In genomic region chr6:113624989-113625770, GRCm38 (mm10) we compare ENCODE assay signal across 8 mouse cellular contexts. TPM values are rescaled to one million over a fixed set of nuclear protein-coding genes. Genes with fewer than 3 reads are reported as not detected.
DNase-seq lines count a peak whose midpoint lies in the region; ATAC-seq and TF ChIP-seq lines count a peak whose summit lies in the region.

No protein-coding gene starts in this region.

- peaks cover 16% of the 10 kb centered on the region for H3K4me1 ChIP-seq in lung, embryonic 15.5 days
- peaks cover 2% of the 10 kb centered on the region; the same call in 1 of the 2 replicates for H3K4me1 ChIP-seq in hindbrain, embryonic 11.5 days (replicated peaks; ENCODE audit: control insufficient read depth, insufficient read depth, low read length)
- peaks cover 17% of the 10 kb centered on the region for H3K4me1 ChIP-seq in liver, postnatal 0 days (ENCODE audit: insufficient read depth)

- no peak for TF ChIP-seq EP300 in liver, postnatal 0 days (IDR thresholded peaks at IDR 0.05; ENCODE audit: low read depth)

- H3K9ac ChIP-seq in lung, embryonic 15.5 days = peak overlapping the region; percentile 62
- peak overlapping the region; percentile 79 for H3K9ac ChIP-seq in hindbrain, embryonic 11.5 days (ENCODE audit: low read depth, low read length)
- peak overlapping the region; percentile 28; the same call in 1 of the 2 replicates for H3K9ac ChIP-seq in liver, postnatal 0 days (replicated peaks)

- no peak for DNase-seq in lung, postnatal 25 days (ENCODE audit: low spot score)
- peak; percentile 28 for DNase-seq in cerebellum, adult 9-11 months
- DNase-seq in hindbrain, embryonic 11.5 days (ENCODE audit: low spot score) = no peak
- DNase-seq in liver, postnatal 0 days = no peak
- no peak for DNase-seq in ovary, adult 18-20 months (ENCODE audit: low spot score)
- DNase-seq in ovary, postnatal 36 days (ENCODE audit: low spot score) = no peak

- peak overlapping the region; percentile 56 for H3K4me3 ChIP-seq in lung, embryonic 15.5 days
- H3K4me3 ChIP-seq in hindbrain, embryonic 11.5 days (ENCODE audit: low read depth, low read length) = peak overlapping the region; percentile 54
- H3K4me3 ChIP-seq in liver, postnatal 0 days (ENCODE audit: low read depth, low read length) = peak overlapping the region; percentile 78

- no peak for ATAC-seq in lung, embryonic 15.5 days (ENCODE audit: borderline replicate concordance, extremely low read depth, low FRiP score, low TSS enrichment)
- no peak for ATAC-seq in hindbrain, embryonic 11.5 days (ENCODE audit: low FRiP score)
- no peak for ATAC-seq in liver, postnatal 0 days
- ATAC-seq in megakaryocyte progenitor cell, adult 5-6 weeks (replicated peaks; ENCODE audit: poor library complexity) = no peak

- no peaks in the 10 kb centered on the region for H3K9me3 ChIP-seq in lung, embryonic 15.5 days
- H3K9me3 ChIP-seq in hindbrain, embryonic 11.5 days (ENCODE audit: control insufficient read depth, low read length) = no peaks in the 10 kb centered on the region
- H3K9me3 ChIP-seq in liver, postnatal 0 days (ENCODE audit: low read length) = no peaks in the 10 kb centered on the region

- TF ChIP-seq CTCF in liver, postnatal 0 days (IDR thresholded peaks at IDR 0.05; ENCODE audit: low read depth) = no peak

- WGBS in lung, embryonic 15.5 days = 31% methylated on average over 5 of the region's 5 CpGs
- 60% methylated on average over 5 of the region's 5 CpGs for WGBS in hindbrain, embryonic 11.5 days
- WGBS in liver, postnatal 0 days (ENCODE audit: insufficient replicate concordance) = 62% methylated on average over 5 of the region's 5 CpGs

- no peaks in the 10 kb centered on the region for H3K27me3 ChIP-seq in lung, embryonic 15.5 days
- no peaks in the 10 kb centered on the region for H3K27me3 ChIP-seq in hindbrain, embryonic 11.5 days (ENCODE audit: control insufficient read depth, insufficient read depth, low read length)
- H3K27me3 ChIP-seq in liver, postnatal 0 days (ENCODE audit: insufficient read depth, low read length) = no peaks in the 10 kb centered on the region

- peaks cover 28% of the 10 kb centered on the region for H3K36me3 ChIP-seq in lung, embryonic 15.5 days
- no peaks in the 10 kb centered on the region for H3K36me3 ChIP-seq in hindbrain, embryonic 11.5 days (ENCODE audit: control insufficient read depth, insufficient read depth, low read length)
- H3K36me3 ChIP-seq in liver, postnatal 0 days (replicated peaks; ENCODE audit: insufficient read depth, low read length) = peaks cover 20% of the 10 kb centered on the region

- no peak overlapping the region for H3K27ac ChIP-seq in lung, embryonic 15.5 days
- H3K27ac ChIP-seq in hindbrain, embryonic 11.5 days (ENCODE audit: low read depth, low read length) = no peak overlapping the region
- H3K27ac ChIP-seq in liver, postnatal 0 days (ENCODE audit: low read depth) = no peak overlapping the region; the same call in 1 of the 2 replicates

- H3K4me2 ChIP-seq in lung, embryonic 15.5 days = peak overlapping the region; percentile 68
- H3K4me2 ChIP-seq in hindbrain, embryonic 11.5 days (replicated peaks; ENCODE audit: low read depth, low read length) = peak overlapping the region; percentile 58
- H3K4me2 ChIP-seq in liver, postnatal 0 days (ENCODE audit: low read depth, low read length) = peak overlapping the region; percentile 83

RNA-seq across cellular contexts. Expression of gene Vhl, which starts 1.4 kb away (rescaled TPM):
- 41.0 and 45.8 TPM in 2 replicates for polyA plus RNA-seq in lung, embryonic 15.5 days (2015; fragmentation: Nextera tagmentation; extraction: Ambion mirVana)
- 63.0 and 64.4 TPM in 2 replicates for polyA plus RNA-seq in hindbrain, embryonic 11.5 days (2014; fragmentation: Nextera tagmentation; extraction: Ambion mirVana)
- polyA plus RNA-seq in liver, postnatal 0 days (2015; fragmentation: Nextera tagmentation; extraction: Ambion mirVana) = 10.0 and 12.9 TPM in 2 replicates
- 14.1 and 22.7 TPM in 2 replicates for total RNA-seq in megakaryocyte progenitor cell, adult 5-6 weeks (2015)
- 10.8 and 12.2 TPM in 2 replicates for total RNA-seq in megakaryocyte progenitor cell, adult 5-6 weeks (2017)

RNA-seq across cellular contexts. Expression of gene Irak2, which starts 13.1 kb away (rescaled TPM):
- polyA plus RNA-seq in lung, embryonic 15.5 days (2015; fragmentation: Nextera tagmentation; extraction: Ambion mirVana) = 5.2 and 6.4 TPM in 2 replicates
- polyA plus RNA-seq in hindbrain, embryonic 11.5 days (2014; fragmentation: Nextera tagmentation; extraction: Ambion mirVana) = 1.6 and 1.9 TPM in 2 replicates
- polyA plus RNA-seq in liver, postnatal 0 days (2015; fragmentation: Nextera tagmentation; extraction: Ambion mirVana) = 9.2 and 10.8 TPM in 2 replicates
- total RNA-seq in megakaryocyte progenitor cell, adult 5-6 weeks (2015) = 4.9 and 10.8 TPM in 2 replicates
- total RNA-seq in megakaryocyte progenitor cell, adult 5-6 weeks (2017) = 20.9 and 30.4 TPM in 2 replicates

RNA-seq across cellular contexts. Expression of gene Brk1, which starts 20.6 kb away (rescaled TPM):
- 223 and 224 TPM in 2 replicates for polyA plus RNA-seq in lung, embryonic 15.5 days (2015; fragmentation: Nextera tagmentation; extraction: Ambion mirVana)
- 221 and 224 TPM in 2 replicates for polyA plus RNA-seq in hindbrain, embryonic 11.5 days (2014; fragmentation: Nextera tagmentation; extraction: Ambion mirVana)
- 88.5 and 88.9 TPM in 2 replicates for polyA plus RNA-seq in liver, postnatal 0 days (2015; fragmentation: Nextera tagmentation; extraction: Ambion mirVana)
- total RNA-seq in megakaryocyte progenitor cell, adult 5-6 weeks (2015) = 237 and 246 TPM in 2 replicates
- 117 and 131 TPM in 2 replicates for total RNA-seq in megakaryocyte progenitor cell, adult 5-6 weeks (2017)

RNA-seq across cellular contexts. Expression of gene Fancd2os, which starts 24.7 kb away (rescaled TPM):
- not detected in 2 replicates for polyA plus RNA-seq in lung, embryonic 15.5 days (2015; fragmentation: Nextera tagmentation; extraction: Ambion mirVana)
- polyA plus RNA-seq in hindbrain, embryonic 11.5 days (2014; fragmentation: Nextera tagmentation; extraction: Ambion mirVana) = 0.45 TPM in 1 of 2 replicates, not detected in the other
- 0.12 and 0.14 TPM in 2 replicates for polyA plus RNA-seq in liver, postnatal 0 days (2015; fragmentation: Nextera tagmentation; extraction: Ambion mirVana)
- total RNA-seq in megakaryocyte progenitor cell, adult 5-6 weeks (2015) = not detected in 2 replicates
- not detected in 2 replicates for total RNA-seq in megakaryocyte progenitor cell, adult 5-6 weeks (2017)

Comparison
In these comparisons a context has a peak if more than half of its experiments do, and no peak if none do; other contexts are left out.
1. H3K9ac ChIP-seq: peak in every context shown above with its lines; median percentile 79 in hindbrain, embryonic 11.5 days; 62 in lung, embryonic 15.5 days; 28 in liver, postnatal 0 days.